Mouse (Mus musculus) c-Kit-negative CD71-positive TER-119-positive erythroid progenitor cells, embryonic 14.5 days (primary cell): ENCODE data around the gene Gga1.
"Not testable (repeated sequence)": the region's sequence is repeated elsewhere in the genome, so short reads cannot be mapped to it uniquely, and the experiment has no call there.

Experiments used
- DNase-seq: peaks from one replicate; pipeline ENCODE4 v3.0.0-alpha.2; 2013; ENCODE audit warnings: low read depth, low spot score

Gga1 gene

DNA sequence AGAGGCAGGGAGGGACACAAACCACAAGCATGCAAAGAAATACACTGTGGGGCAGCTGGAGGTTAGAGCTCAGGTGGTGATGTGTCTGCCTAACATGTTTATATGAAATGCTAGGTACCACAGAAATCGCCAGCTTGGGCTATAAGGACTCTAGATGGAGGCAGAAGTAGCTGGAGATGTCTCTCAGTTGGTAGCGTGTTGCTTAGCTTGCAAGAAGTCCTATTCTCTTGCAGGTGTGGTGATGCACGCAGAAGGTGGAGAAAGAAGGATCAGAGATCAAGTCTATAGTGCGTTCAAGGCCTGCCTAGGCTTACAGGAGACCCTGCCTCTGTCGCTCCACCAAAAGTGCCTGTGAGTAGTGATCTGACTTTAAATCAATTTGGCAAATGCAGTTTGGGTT, 1.5 kb upstream of the Gga1 start:
- no peak for DNase-seq

DNA sequence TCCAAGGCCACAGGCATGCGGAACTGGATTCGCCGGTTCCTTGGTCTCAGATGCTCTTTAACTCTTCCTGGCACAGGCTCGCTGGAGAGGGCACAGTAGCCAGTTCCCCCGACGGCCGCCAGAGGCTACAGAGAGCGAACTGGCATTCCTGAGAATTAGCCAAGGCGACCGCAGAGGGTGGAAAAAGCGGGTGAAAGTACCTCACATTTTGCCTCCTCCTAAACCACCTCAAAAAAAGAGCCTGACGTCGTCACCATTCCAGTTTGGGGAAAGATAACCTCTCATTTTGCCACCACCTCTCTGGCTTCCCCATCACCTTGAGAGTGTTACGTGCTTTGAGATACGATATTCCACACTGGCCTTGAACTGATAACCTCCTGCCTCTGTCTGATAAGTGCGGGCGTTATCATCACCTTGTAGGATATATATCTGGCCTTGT, 713 bp upstream of the Gga1 start:
- DNase-seq, result peak; percentile 57

- no peak for DNase-seq
Measured at GRCm38 (mm10) chr15:78877810-78878390, 910 bp downstream of the Gga1 start.

GRCm38 (mm10) chr15:78878792-78879516, 2.0 kb downstream of the Gga1 start:
- DNase-seq, result not testable (repeated sequence)

- no peak for DNase-seq
Measured at GRCm38 (mm10) chr15:78880432-78880831, 3.4 kb downstream of the Gga1 start.

DNA sequence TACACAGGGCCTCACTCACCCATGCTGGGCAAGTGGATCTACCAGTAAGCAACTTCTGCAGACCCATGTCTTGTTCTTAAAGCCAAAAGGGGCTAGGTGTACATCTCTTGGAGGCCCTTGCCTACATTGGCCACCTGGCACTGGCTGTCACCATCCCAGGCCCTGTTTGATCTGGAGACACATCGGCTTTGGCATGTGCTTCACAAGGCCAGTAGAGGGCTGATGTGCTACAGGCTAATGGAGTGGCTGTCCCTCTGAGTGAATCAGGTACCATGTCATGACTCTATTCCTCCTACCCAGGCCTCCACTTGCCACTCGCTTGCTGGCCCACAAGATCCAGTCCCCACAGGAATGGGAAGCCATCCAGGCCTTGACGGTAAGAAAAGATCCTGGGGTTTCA, 4.8 kb downstream of the Gga1 start:
- no peak for DNase-seq

DNA sequence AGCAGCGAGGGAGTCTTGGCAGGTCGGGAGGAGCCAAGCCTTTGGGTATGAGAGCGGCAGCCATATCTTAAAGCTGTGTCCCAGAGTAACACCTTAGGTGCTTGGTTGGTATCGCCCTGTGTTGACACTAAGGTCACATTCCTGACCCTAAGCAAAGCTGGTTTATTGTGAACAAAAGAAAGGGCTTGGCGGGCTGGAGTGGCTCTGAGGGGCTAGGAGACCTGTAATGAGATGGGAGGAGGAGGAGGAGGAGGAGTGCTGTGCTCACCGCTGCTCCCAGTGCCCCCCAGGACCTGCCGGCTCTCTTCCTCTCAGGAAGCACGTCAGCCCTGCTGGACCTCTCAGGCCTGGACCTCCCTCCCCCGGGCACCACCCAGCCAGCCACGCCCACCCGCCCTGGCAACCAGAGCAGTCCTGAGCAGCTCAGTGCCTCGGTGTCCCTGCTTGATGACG, 12.4 kb downstream of the Gga1 start:
- no peak for DNase-seq

- no peak for DNase-seq
Measured at GRCm38 (mm10) chr15:78892440-78892839, 15.4 kb downstream of the Gga1 start.

DNA sequence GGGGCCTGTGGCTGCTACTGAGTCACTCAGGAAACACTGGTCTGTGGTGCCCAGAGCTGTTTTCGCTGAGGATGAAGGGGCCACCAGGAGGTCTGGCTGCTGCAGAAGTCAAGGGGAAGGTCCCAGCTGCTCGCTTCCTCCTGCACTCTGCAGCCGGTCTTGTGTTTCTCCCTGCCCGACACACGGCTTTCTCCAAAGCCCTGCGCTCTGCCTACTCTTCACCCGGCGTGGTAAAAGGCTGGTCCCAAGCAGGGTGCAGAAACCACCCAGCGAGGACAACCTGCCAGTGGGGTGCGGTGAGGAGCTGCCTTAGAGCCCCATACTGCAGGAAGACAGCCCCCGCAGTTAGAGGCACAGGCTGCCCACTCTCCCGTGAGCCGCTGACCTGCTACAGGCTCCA, 17.7 kb downstream of the Gga1 start:
- DNase-seq, result no peak

GRCm38 (mm10) chr15:78895741-78896140, 18.8 kb downstream of the Gga1 start:
- DNase-seq, result no peak

GRCm38 (mm10) chr15:78896149-78896548, 19.2 kb downstream of the Gga1 start:
- DNase-seq, result no peak

DNA sequence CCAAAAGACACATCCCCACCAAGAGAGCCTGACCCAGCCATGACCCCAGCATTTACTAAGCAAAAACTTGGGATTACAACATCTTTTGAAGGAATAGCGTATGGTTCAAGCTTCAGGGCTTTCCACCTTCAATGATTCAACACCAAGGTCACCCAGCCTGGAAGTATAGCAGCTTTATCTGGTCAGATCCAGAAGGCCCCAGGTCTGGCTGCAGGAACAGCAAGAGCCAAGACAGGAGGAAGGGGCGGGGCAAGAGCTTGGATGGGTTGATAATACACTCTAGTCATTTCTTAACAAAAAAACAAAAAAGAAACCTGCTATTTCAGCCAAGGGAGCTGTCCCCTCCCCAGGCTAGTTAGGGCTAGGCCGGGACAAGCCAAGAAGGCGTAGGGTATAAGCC, 20.5 kb downstream of the Gga1 start:
- no peak for DNase-seq

DNA sequence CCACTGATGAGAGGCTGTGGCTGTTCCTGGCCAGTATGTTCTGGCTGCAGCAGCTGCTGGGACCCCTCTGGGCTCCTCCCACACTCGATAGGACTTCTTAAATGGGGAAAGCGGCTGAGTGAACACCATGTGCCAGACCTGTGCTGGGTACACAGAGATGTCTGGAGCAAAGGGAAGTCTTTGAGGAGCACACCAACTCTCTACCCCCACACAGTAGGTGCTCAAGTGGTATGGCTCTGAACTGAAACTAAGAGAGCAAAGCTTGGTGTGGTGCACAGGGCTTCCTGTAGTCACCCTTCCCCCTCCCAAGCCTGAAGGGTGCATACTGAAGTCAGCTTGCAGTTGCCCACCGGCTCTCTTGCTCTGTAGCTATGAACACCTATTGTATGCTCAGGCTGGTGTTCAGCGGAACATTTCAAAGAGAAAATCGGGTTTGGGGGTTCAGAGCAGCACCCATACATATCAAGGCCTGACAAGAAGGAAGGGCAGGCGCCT, 21.6 kb downstream of the Gga1 start:
- DNase-seq, result no peak

DNA sequence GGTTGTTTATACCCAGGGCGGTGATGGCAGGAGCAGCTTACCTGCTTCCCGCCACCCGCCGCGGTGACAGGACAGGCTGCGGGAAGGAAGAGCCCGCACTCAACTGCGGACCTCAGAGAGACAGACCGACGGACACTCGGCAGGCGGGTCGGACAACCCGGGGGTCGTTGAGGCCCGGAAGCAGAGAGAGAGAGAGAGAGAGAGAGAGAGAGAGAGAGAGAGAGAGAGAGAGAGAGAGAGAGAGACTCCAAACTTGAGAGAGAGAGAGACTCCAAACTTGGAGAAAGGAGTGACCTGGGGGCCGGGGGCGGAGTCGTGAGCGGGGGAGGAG, 22.4 kb downstream of the Gga1 start, which contains the start of gene Gm49510:
Gm49510 (plus strand) TSS at position 259 of the 331 bp plus-strand sequence.
- no peak for DNase-seq

DNA sequence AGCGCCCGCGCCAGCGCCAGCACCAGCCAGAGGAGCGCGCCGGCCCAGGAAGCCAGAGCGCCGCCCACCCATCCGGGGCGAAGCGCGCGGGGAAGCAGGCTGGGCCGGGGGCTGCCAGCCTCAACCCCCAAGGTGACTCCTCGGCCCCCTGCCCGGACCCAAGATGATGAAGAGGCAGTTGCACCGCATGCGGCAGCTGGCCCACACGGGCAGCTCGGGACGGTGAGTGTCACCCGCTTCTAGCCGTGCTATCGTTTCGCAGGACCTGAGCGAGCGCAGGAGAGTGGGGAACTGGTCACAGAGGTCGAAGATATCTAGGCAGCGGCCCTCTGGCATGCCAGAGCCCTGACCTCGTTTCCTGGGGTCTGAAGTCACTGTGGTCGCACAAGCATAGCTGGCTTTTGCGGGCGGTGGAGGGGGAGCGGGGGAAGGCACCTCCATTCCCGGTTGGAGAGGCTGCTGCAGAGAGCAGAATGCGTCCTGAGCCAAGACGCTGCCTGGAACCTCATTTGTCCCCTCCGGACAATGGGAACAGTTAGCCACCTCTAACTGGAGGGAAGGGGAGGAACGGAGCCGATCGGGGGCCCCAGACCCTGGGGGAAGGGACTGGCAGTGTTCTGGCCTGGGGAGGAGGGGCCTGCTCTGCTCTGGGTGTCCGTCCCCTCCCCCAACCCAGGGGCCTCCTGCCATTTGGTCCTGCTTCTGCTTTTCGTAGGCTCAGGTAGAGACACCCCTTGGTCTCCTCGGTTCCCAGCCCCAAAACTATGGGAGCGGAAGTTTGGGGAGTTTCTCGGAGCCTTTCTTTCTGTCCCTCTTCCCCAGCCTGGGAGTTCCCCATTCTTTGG, 23.0 kb downstream of the Gga1 start, which contains the start of gene Sh3bp1:
Sh3bp1 (plus strand) TSS at position 29 of the 845 bp plus-strand sequence.
- DNase-seq, result no peak

DNA sequence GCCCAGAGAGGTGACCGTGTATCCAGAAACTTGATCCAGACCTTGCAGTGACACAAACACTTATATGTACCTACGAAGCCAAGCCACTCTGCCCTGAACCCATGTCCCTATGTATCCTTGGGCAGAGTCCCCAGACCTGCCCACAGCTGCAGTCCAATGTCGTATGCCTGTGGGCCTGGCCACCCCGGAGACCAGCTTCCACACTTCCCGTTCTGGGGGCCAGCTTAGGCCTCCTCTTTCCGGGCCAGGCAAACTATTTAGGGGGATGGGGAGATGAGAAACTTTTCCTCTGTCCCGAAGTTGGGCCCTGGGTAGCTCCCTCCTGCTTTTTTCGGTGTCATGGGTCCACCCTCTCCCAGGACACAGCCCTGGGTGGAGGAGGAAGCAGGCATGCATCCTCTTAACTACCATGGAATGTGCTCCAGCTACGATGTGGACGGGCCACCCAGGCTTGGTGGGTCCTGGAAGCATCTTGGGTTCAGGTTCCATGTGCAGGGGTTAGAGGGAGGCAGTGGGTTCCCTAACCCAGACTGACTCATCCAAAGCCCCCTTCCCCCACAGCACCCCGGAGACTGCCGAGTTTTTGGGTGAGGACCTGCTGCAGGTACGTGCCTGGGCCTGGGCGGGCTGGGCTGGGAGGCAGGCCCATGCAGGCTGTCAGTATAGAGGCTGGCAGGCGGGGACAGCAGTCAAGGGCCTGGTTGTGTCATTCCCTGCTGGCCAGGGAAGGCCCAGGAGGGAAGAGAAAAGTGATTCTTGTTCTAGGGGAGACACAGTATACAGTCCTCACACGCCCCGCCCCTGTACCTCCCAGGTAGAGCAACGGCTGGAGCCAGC, 23.8 kb downstream of the Gga1 start:
- no peak for DNase-seq

- DNase-seq, result no peak
Measured at GRCm38 (mm10) chr15:78901422-78901789, 24.4 kb downstream of the Gga1 start.

- peak; percentile 76 for DNase-seq
Measured at GRCm38 (mm10) chr15:78903243-78903642, 26.3 kb downstream of the Gga1 start.

- DNase-seq, result no peak
Measured at GRCm38 (mm10) chr15:78908399-78908798, 31.4 kb downstream of the Gga1 start.

DNA sequence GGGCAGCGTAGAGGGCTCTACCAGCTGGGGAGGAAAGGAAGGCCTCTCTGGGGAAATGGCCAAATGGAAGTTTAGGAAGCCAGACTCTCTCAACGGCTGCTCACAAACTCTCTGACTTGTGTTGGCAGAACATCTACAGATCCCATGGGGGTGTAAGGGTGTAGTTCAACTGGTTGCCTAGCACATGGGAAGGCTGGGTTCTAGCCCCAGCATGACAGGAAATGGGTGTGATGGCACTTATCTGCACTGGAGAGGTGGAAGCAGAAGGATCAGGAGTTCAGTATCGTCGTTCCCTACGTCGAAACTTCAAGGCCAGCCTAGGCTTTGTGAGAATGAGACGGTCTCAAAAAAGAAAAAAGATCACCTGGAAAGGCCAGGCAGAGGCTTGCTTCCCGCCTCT, 32.0 kb downstream of the Gga1 start:
- DNase-seq, result no peak

DNA sequence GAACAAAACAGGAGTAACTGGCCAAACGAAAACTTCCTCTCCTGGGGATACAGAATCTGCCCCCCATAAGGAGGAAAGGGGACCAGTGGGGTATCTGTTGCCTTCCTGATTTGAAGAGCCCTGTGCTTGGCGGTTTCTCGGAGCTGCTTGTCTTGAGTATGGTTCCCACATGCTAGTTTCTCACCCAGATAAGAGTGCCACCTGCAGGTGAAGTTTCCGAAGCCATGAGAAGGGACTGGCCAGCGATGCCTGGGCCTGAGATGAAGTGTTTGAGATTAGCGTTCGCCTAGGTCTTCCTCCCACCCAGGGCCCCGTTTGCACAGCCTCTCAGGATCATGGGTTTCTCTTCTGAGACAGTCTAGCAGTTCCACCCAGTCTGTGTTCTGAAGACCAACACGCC, 35.0 kb downstream of the Gga1 start:
- DNase-seq, result no peak
